Mouse (Mus musculus) testis, postnatal 10 days (tissue): ENCODE data around the gene Cog3.
"Not testable (repeated sequence)": the region's sequence is repeated elsewhere in the genome, so short reads cannot be mapped to it uniquely, and the experiment has no call there.

Source experiments
- DNase-seq: peaks from one replicate; pipeline ENCODE4 v3.0.0; 2021; ENCODE audit warnings: low spot score

Cog3 gene

DNA sequence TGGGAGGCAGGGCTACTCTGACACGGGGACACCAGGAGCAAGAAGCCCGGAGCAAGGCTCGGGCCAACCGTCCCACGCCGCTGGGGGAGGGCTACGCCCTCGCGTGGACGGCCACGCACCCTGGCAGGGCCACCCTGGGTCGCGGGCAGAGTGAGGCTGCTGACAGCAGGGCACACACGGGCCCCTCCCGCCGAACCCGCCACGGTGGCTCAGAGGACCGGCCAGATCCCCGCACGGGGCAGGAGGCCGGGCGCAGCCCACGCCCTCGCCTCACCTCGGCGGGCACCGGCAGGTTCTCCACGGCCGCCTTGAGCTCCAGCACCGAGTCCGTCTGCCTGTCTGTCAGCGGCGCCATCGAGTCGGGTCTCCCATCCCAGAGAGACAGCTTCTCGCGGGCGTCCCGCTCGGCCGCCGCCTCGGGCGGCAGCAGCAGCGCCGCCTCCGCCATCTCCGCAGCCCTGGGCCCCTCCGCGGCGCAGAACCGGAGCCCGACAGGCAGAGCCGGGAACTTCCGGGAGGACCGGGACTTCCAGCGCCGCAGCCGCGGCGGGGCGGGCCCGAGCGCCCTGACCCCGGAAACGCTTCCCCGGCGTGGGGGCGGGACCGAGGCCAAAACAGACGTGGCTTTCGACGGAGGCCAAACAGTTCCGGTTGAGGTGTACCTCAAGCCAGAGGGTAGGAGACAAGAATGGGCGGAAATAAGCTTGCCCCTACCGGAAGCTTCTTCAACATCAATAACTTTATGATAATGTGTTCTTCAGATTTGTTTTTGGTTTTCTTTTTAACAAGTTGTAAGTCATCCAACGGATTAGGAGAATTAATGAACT lies at the start of gene Cog3:
Cog3 (minus strand) TSS at position 527 of the 827 bp plus-strand sequence.
- peak; percentile 97 for DNase-seq

- DNase-seq: no peak
These were observed 43.6 kb upstream of the Cog3 start for GRCm38 (mm10) chr14:75797769-75798386.

DNA sequence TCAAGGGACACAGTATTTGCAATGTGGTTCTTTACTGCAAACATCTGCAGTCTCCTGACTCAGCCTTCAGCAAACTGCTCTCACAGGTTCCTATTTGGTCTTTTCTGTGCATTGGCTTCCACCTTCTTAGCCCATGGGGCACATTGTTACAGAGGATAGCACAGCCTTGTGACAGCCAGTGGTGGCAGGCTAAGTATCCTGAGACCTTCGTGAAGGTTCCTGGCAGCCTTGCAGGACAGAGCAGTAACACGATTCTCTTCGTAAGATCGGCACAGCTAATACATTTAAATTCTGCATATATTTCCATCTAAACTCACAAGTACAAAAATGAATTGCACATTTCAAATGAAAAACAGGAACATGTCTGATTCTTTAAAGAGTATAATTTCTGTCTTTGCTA lies 41.6 kb upstream of the Cog3 start:
- no peak for DNase-seq

GRCm38 (mm10) chr14:75794726-75795125 lies 40.4 kb upstream of the Cog3 start:
- no peak for DNase-seq

DNA sequence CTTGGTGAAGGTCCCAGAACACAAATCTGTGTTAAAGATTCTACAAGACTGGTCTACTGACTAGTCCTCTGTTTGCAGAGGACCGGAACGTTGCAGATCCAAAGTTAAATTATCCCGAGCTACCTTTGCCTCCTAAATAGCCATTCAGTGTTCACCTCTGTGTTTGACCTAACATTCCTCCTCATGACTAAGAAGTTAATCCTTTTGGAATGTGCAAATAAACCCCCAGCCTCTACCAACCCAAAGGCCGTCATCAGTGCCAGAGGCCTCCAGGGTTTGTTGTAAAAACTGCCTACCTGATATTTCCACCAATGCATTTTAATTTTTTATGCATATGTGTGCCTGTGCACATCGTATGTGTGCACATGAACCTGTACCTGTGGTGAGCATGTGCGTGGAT lies 40.0 kb upstream of the Cog3 start:
- DNase-seq: no peak

GRCm38 (mm10) chr14:75793110-75793509 lies 38.8 kb upstream of the Cog3 start:
- no peak for DNase-seq

DNA sequence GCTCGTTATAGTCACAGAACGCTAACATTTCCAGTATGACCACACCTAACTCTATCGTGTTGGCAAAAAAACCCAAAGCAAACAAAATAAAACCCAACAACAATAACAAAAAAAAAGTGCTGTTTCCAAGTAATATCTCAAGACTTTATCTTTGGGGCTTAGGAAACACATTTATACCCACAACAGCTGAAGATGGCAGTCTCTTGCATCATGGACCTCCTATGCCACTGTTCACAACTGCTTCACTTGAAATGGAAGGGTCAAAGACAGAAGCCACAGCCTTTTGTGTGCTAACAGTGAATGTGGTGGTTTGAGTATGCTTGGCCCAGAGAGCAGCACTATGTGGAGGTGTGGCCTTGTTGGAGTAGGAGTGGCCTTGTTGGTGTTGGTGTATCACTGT lies 37.1 kb upstream of the Cog3 start:
- DNase-seq: no peak

GRCm38 (mm10) chr14:75790411-75790996 lies 36.2 kb upstream of the Cog3 start:
- no peak for DNase-seq

- DNase-seq: no peak
These were observed 35.0 kb upstream of the Cog3 start for GRCm38 (mm10) chr14:75789291-75789690.

DNA sequence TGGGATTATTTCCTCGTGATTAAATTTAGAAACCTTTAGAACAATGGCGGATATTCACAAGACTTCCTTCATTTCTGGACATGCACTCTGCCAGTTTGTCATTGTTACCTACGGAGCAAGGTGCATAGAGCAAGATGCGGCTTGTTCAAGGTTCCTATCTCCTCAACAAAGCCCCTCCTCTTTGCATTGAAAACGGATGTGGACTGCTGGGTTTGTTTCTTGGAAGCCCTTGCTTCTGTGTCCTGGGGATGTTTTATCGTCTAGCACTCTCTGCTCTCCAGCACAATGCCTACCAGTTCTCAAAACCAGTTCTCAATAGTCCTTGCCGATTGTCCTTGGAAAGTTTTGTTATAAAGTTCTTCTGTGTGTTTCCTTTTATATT lies 33.5 kb upstream of the Cog3 start:
- DNase-seq: no peak

DNA sequence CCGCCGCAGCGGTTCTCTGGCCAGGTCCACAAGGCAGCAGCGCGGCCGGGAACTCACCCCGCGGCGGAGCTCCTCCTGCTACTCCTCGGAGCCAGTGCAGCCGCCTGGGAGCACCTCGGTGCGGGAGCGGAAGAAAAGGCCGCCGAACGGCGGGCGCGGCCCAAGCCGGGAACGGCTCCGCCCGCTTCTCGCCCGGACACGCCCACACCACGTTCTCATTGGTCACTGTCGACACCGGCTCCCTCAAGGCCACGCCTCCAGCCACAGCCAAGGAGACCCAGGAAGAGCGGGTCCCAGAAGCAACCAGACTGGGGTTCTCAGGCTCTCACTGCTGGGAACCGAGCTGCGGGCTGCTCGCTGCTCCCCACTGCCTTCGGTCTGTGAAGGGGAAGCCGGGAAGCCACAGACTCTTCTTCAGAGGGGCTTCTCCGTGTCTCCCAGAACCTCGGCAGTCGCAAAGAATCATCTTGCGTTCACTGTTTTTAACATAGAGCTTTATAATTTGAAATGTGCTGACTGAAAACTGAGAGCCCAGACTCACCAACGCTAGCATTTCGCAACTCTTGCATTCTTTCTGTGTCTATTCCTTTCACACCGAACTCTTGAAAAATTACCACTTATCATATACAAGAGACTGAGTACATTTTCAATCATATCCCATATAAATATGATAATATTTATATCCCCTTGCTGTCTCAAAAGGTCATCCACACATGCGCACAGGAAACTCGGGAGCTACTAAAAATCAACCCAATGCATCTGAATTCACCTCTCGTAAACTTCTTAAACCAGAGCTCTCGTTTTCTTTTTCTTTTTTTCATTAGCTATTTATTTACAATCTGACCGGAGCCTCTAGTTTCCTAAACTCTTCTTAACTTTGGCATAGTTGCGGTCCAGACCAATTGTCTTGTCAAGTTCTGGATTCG lies 32.8 kb upstream of the Cog3 start, which contains the start of gene Slc25a30:
Slc25a30 (minus strand) TSS at position 170 of the 926 bp plus-strand sequence.
- DNase-seq: peak; percentile 99

- no peak for DNase-seq
These were observed 32.1 kb upstream of the Cog3 start for GRCm38 (mm10) chr14:75786424-75786867.

GRCm38 (mm10) chr14:75779913-75780312 lies 25.6 kb upstream of the Cog3 start:
- no peak for DNase-seq

DNA sequence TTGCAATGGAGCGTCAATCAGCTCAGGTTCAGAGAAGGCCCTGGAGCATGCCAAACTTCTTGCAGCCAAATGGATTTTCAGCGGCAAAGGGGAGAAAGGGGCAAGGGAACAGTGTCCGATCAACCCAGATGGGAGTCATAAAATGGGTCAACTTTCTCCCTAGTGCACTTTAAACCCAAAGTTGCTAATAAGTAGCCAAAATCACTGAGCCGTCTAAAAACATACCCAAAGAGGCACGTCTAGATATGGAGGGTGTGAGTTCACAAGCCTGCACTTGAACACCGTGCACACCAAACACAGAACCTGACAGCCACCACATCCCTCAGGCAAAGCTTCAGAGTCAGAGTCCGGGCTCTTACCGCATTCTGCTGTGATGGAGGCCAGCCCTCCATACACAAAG lies 22.3 kb upstream of the Cog3 start:
- no peak for DNase-seq

DNA sequence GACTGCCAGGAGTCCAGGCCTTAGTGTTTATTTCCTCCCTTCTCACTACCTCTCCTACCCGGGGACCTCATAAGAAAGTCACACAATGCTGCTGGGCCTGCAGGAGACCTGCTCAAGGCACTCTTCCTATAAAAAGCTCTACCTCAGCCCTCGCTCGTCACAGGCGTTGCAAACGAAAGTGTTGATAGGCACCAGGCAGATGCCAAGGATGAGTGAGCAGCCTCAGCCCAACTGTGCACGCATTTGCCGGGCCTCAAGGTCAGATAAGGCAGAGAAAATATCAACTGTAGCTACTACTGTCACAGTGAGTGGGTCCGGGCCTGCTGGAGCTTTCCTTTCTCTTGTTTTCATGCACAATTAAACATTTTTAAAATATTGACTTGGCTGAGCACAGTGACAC lies 19.1 kb upstream of the Cog3 start:
- DNase-seq: no peak

DNA sequence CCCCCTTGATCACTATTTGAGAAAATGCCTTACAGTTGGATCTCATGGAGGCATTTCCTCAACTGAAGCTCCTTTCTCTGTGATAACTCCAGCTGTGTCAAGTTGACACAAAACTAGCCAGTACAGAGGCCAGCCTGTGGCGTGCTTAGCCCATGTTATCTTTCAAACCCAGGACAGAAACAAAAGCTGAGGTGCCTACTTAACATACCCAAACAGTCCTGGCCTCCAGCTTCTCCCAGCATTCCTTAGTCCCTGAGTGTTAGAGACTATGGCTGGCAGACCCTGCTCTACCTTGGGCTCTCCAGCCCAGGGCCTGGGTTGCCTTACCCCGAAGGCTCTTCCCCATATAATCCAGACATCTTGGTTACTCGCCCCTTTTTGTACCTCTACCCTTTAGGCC lies 18.1 kb upstream of the Cog3 start:
- DNase-seq: not testable (repeated sequence)

DNA sequence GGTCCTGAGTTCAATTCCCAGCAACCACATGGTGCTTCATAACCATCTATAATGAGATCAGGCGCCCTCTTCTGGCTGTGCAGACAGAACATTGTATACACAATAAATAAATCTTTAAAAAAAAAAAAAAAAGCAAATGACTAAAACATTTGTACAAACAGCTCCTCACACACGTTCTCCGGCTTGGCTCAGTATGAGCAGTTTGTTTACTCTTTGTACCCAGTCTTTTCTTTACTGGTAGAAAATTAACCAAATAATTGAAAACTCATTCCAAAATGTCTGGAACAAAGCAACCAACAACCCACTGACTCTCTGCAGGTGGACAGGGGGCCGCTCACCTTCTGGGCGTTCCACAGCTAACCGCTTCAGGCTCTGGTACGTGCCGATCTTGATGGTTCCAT lies 16.8 kb upstream of the Cog3 start:
- DNase-seq: no peak

GRCm38 (mm10) chr14:75769334-75769733 lies 15.0 kb upstream of the Cog3 start:
- no peak for DNase-seq

GRCm38 (mm10) chr14:75768275-75768608 lies 13.9 kb upstream of the Cog3 start:
- DNase-seq: no peak

DNA sequence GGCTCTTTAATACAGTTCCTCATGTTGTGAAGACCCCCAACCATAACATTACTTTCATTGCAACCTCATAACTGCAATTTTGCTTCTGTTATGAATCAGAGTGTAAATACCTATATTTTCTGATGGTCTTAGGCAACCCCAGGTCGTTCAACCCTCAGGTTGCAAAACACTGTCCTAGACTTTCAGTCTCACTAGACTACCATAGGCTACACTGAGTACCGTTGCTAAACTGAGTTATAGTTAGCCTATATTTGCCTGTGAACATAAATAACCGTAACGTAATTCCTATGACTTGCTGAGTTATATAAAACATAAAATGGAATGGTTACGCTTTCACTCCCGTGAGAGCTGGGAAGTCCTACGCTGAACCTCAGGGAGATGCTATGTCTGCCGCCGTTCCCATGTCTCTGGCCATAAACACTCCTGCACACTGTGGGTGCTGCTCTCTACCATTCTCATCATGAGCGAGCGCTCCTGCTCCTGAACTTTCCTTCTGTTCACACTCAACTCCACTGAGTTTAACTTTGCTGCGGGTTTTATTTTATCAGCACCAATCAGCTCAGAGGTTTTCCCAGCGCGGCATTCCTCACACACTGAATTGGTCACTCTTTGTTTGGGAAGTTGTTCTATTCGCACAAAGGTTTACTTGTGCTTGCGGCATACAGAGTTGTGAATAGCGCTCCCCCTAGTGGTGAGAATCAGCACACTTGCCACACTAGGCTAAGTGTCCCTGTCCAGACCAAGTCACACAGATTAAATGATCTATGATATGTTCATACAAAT lies 13.4 kb upstream of the Cog3 start:
- peak; percentile 80 for DNase-seq

GRCm38 (mm10) chr14:75761028-75761805 lies 6.9 kb upstream of the Cog3 start:
- DNase-seq: no peak
